Mouse (Mus musculus): ENCODE results near the gene Krt222.

The Krt222 gene

GRCm38 (mm10) chr11:99238468-99238867 is 5.4 kb downstream of the Krt222 start:
- no peak for DNase-seq (ENCODE audit: low spot score in 2 of 2)

- DNase-seq (ENCODE audit: low spot score in 2 of 2) = no peak
These were observed 12.7 kb downstream of the Krt222 start for GRCm38 (mm10) chr11:99231049-99231816.

GRCm38 (mm10) chr11:99230261-99231048 is 13.4 kb downstream of the Krt222 start, which contains the start of gene Smarce1:
TSS of gene Smarce1 (minus strand) at chr11:99231017.
- DNase-seq (ENCODE audit: low spot score in 2 of 2) = peak; percentile 62 to 82

- no peak for DNase-seq (ENCODE audit: low spot score in 2 of 2)
These were observed 14.1 kb downstream of the Krt222 start for GRCm38 (mm10) chr11:99229641-99230260.

- DNase-seq (ENCODE audit: low spot score in 2 of 2) = no peak
These were observed 17.6 kb downstream of the Krt222 start for GRCm38 (mm10) chr11:99226298-99226697.

- no peak for DNase-seq (ENCODE audit: low spot score in 2 of 2)
These were observed 20.6 kb downstream of the Krt222 start for GRCm38 (mm10) chr11:99223310-99223709.

GRCm38 (mm10) chr11:99221811-99222210 is 22.1 kb downstream of the Krt222 start:
- DNase-seq (ENCODE audit: low spot score in 2 of 2) = no peak

- no peak for DNase-seq (ENCODE audit: low spot score in 2 of 2)
These were observed 26.5 kb downstream of the Krt222 start for GRCm38 (mm10) chr11:99217248-99217986.

GRCm38 (mm10) chr11:99216181-99216580 is 27.7 kb downstream of the Krt222 start:
- DNase-seq (ENCODE audit: low spot score in 2 of 2) = no peak

GRCm38 (mm10) chr11:99212693-99213092 is 31.2 kb downstream of the Krt222 start:
- DNase-seq (ENCODE audit: low spot score in 2 of 2) = no peak

- no peak for DNase-seq (ENCODE audit: low spot score in 2 of 2)
These were observed 31.9 kb downstream of the Krt222 start for GRCm38 (mm10) chr11:99211964-99212363.

GRCm38 (mm10) chr11:99208105-99208669 is 35.7 kb downstream of the Krt222 start:
- no peak for DNase-seq (ENCODE audit: low spot score in 2 of 2)

GRCm38 (mm10) chr11:99207449-99207848 is 36.4 kb downstream of the Krt222 start:
- DNase-seq (ENCODE audit: low spot score in 2 of 2) = no peak

GRCm38 (mm10) chr11:99206954-99207353 is 36.9 kb downstream of the Krt222 start:
- peak in 1 of 2 experiments; percentile 39 for DNase-seq (ENCODE audit: low spot score in 2 of 2)

- DNase-seq (ENCODE audit: low spot score in 2 of 2) = peak in 1 of 2 experiments; percentile 54
These were observed 54.7 kb downstream of the Krt222 start for GRCm38 (mm10) chr11:99189154-99189582.

GRCm38 (mm10) chr11:99187348-99187747 is 56.5 kb downstream of the Krt222 start:
- DNase-seq (ENCODE audit: low spot score in 2 of 2) = no peak

GRCm38 (mm10) chr11:99186836-99187235 is 57.0 kb downstream of the Krt222 start:
- no peak for DNase-seq (ENCODE audit: low spot score in 2 of 2)
